Mouse (Mus musculus) ovary, adult 18-20 months (tissue): ENCODE results near the gene Josd2.

Experiments
- DNase-seq: peaks from one replicate; pipeline ENCODE4 v3.0.0; 2022; ENCODE audit warnings: low spot score, mixed read lengths

Gene Josd2

GRCm38 (mm10) chr7:44467811-44468411, at the start of gene Josd2:
TSS of gene Josd2 (plus strand) at chr7:44467980.
- peak; percentile 97 for DNase-seq

- no peak for DNase-seq
Observed at GRCm38 (mm10) chr7:44427666-44428065, 40.1 kb upstream of the Josd2 start.

GRCm38 (mm10) chr7:44428171-44428950, 39.4 kb upstream of the Josd2 start:
- DNase-seq, result no peak

- no peak for DNase-seq
Observed at GRCm38 (mm10) chr7:44428968-44429521, 38.7 kb upstream of the Josd2 start, which contains the start of gene Lrrc4b. TSS of gene Lrrc4b (plus strand) at chr7:44429018.

GRCm38 (mm10) chr7:44429534-44430488, 38.0 kb upstream of the Josd2 start:
- no peak for DNase-seq

GRCm38 (mm10) chr7:44432550-44432949, 35.2 kb upstream of the Josd2 start:
- DNase-seq, result no peak

GRCm38 (mm10) chr7:44433371-44433770, 34.4 kb upstream of the Josd2 start:
- DNase-seq, result no peak

GRCm38 (mm10) chr7:44434089-44434488, 33.7 kb upstream of the Josd2 start:
- DNase-seq, result no peak

- DNase-seq, result no peak
Observed at GRCm38 (mm10) chr7:44435796-44436195, 32.0 kb upstream of the Josd2 start.

- DNase-seq, result no peak
Observed at GRCm38 (mm10) chr7:44436267-44436666, 31.5 kb upstream of the Josd2 start.

GRCm38 (mm10) chr7:44437188-44437587, 30.6 kb upstream of the Josd2 start:
- DNase-seq, result no peak

- no peak for DNase-seq
Observed at GRCm38 (mm10) chr7:44437933-44438332, 29.8 kb upstream of the Josd2 start.

- DNase-seq, result no peak
Observed at GRCm38 (mm10) chr7:44439696-44440095, 28.1 kb upstream of the Josd2 start.

- DNase-seq, result no peak
Observed at GRCm38 (mm10) chr7:44440479-44440878, 27.3 kb upstream of the Josd2 start.

- no peak for DNase-seq
Observed at GRCm38 (mm10) chr7:44441180-44441579, 26.6 kb upstream of the Josd2 start.

GRCm38 (mm10) chr7:44441648-44442109, 26.1 kb upstream of the Josd2 start:
- DNase-seq, result no peak

GRCm38 (mm10) chr7:44442407-44442821, 25.4 kb upstream of the Josd2 start:
- DNase-seq, result no peak

GRCm38 (mm10) chr7:44443268-44444173, 24.3 kb upstream of the Josd2 start:
- no peak for DNase-seq

- no peak for DNase-seq
Observed at GRCm38 (mm10) chr7:44444886-44445527, 22.8 kb upstream of the Josd2 start.

- no peak for DNase-seq
Observed at GRCm38 (mm10) chr7:44445528-44445923, 22.3 kb upstream of the Josd2 start.
